Mouse (Mus musculus): ENCODE data around the gene Tcaim.
"Not testable (repeated sequence)": the region's sequence is repeated elsewhere in the genome, so short reads cannot be mapped to it uniquely, and the experiment has no call there.

Tcaim gene

DNA sequence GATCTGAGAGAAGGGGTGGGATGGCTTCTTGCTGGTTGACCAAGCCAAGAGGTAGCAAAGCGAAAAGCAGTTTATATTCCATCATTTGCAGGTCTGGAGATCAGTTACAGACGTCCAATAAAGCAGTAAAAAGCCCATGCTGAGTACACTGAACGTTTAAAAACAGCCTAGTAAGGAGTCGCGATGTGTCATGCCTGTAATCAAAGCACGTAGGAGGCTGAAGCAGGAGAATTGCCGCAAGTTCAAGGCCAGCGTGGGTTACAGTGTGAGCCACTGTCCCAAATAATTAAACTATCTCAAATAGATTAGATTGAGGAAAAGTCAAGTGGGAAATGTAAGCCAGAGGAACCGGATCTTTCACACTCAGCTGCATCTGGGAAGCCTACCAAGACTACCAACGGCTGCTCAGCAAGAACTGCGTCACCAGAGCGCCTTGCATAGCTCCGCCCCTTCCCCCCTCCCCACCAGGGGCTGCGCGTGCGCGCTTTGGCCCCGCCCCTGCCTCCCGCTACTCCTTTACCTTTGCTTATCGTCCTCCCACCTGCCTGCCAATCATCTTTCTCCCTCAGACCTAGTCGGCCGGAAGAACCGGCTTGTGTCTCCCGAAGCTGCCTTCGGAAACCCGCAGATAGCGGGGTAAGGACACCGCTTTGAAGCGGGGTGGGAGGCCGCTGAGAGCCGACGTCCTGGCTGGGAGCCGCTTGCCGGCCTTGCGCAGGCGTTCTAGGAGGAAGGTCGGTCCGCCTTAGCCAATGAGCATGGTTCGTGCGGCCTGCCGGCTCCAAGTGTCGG, at the start of gene Tcaim:
Tcaim (plus strand) TSS at position 487 of the 792 bp plus-strand sequence.
- peak; percentile 92 for DNase-seq

DNA sequence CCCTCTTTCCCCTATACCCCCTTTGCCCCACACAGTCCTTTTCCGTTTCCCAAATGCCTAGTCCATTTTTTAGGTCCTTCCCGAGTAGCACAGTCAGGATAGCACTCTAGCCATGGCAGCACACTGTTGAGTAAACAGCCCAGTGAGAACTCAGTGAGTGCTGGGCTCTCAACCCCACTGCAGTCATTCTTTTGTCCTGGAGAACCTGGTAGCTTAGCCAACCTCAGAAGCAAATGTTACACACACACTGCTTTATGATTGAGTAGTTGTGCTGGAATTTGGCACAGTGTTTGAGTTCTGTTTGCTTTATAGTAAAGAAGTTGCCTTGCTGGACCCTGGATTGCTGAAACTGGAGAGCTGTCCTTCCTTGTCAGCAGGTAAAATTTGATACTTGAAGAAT, 47.7 kb upstream of the Tcaim start:
- DNase-seq = no peak

DNA sequence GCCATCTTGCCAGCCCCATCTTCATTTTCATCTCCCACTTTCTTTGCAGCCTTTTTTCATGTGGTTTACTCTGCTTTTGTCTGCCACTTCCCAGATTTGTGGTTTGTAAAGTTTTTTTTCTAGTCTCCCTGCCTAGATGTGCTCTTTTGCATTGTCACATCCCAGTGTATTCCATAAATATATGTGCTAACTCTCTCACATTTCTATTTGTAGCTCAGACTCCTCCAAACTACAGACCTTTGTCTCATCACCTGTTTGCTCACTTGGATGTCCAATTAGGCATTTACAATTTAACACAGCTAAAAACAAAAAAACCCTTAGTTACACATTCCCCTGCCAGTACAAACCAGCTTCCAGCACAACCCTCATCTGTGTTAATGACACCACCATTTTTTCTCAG, 45.2 kb upstream of the Tcaim start:
- no peak for DNase-seq

DNA sequence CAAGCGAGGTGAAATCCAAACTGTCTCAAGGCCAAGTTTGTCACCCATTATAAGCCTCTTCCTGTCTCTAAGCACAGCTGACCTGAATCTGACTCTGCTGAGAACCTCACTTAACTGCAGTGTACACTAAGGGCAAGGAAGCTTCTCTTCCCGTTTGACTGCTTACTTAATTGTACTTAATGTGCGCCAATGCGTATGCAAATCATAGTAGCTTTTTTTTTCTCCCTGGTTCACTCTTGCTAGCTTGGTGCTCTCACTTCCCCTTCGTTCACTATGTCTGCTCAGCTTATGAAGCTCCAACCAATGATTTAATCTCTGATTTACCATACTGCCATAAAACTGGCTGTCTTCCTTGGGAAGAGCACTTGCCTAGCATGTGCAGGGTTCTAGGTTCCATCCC, 20.1 kb upstream of the Tcaim start:
- DNase-seq = no peak

DNA sequence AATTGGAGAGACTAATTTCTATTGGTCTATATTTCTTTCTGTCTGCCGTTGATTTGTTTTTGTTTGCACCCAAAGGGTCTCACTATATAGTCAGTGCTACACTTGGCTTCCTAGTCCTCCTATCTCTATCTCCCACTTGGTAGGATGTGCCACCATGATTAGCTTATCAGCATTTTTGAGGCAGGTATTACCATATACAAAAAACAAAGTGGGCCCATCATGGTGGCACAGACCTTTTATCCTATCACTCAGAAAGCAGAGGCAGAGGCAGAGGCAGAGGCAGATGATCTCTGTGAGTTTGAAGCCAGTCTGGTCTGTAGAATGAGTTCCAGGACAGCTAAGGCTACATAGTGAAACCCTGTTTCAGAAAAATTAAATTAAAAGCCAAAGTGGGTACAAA, 18.8 kb upstream of the Tcaim start:
- DNase-seq = no peak

DNA sequence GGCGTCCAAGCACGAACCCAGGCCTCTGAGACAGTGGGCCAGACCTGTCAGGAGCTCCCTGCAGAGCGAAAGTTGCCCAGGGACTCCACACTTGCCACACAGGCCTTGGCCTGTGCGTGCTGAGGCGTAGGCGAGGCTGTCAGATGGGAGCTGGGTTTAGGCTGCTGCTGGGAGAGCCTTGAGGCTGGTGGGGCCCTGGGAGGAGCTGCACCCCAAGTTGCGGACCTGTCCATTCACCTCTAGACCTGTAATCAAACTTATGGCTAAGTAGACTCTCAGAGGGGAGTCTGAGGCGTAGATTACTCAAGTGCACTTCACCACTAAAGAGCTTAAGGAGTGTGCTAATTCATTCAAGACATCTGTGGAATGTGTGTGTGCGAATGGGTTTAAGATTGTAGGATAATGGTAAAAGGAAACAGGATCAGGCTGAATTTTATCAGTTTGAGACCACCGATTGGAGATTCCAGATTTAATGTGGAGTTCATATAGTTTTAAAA, 554 bp downstream of the Tcaim start:
- DNase-seq = no peak

DNA sequence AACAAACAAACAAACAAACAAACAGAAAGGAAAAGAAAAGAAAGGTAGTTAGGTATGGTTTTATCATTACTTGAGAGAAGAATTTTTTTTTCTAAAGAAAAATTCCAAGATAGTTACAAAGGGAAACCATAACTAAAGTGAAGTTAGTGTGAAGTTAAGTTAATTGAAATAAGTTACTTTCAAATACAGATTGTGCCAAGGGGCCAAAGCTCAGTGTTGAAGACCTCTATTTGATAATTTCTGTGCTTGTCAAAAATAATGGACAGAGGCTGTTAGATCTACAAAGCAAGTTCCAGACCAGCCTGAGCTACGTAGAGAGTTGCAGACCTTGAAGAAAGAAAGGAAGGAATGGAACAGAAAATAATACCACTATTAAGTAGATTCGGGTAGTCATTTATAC, 1.8 kb downstream of the Tcaim start:
- no peak for DNase-seq

DNA sequence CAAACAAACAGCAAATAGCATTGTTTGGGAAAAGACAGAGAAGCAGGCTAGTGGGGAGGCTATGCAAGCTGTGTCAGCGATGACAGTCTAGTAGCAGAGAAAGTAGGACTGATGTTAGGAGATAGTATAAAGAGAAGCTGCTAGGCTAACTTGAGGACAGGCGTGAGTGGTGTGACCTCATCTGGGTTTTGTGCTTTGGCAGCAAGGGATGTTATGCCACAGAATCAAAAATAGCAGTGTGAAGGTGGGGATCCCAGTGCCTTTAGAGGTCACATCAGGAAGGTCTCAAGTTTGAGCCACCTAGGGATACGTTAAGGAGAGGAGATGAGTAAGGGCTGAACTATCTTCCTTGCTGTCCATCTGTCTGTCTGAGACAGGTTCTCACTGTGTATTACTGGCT, 4.9 kb downstream of the Tcaim start:
- DNase-seq = no peak

DNA sequence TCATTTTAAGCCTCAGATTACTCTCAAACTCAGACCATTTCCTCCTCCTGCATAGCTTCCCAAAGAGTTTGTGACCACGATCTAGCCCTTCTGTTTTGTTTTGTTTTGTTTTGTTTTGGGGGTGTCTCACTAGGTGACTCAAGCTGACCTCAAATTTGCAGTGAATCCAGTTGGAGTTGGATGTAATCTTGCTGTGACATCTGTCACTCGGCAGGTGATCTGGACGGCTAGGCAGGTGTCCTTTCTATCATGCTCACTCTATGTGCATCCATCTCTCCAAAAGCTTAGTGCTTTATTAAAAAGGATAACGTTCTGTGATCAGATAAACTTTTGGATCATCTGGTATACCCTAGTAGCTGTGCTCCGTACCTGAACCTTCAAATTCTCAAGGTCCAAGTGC, 7.0 kb downstream of the Tcaim start:
- no peak for DNase-seq

DNA sequence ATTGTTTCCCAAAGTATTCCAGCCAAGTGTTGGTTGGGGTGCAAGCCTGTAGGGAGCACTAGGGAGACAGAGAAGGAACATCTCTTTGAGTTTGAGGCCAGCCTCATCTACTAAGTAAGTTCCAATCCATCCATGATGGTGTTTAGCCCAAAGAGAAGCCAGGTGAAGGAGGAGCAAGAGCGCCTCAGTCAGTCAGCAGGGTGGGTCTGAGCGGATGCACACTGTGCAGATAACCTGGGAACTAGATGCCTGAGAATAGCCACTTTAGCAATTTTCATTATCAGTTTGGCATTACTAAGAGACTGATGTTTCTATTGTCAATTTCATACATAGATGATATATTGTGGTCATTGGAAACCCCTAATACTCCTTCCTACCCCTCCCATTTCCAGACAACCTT, 9.4 kb downstream of the Tcaim start:
- DNase-seq = no peak

DNA sequence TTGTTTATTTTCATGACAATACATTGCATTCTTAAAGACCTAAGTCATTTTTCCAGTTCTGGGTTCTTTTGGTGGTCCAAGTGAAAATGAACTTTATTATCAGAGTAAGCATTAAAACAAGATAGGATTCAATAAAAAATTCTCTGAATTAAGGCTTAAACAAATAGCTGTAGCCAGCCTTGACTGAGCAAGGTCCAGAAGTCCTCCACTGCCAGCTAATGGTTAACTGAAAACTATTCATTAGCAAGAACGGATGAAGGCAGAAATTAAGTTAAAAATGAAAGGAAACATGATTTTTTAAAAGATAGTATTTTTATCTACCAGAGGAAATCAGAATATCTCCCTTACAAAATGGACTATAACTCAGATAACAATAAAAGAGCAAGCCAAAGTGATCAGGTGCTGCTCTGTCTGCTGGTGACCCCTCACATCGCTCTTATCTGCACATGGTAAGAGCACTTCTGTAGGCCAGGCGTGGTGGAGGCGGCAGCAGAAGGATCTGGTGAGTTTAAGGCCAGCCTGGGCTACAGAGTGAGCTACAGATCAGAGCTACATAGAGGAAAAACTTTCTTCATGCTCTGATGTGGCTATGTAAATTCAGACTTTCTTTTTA, 10.0 kb downstream of the Tcaim start:
- no peak for DNase-seq

DNA sequence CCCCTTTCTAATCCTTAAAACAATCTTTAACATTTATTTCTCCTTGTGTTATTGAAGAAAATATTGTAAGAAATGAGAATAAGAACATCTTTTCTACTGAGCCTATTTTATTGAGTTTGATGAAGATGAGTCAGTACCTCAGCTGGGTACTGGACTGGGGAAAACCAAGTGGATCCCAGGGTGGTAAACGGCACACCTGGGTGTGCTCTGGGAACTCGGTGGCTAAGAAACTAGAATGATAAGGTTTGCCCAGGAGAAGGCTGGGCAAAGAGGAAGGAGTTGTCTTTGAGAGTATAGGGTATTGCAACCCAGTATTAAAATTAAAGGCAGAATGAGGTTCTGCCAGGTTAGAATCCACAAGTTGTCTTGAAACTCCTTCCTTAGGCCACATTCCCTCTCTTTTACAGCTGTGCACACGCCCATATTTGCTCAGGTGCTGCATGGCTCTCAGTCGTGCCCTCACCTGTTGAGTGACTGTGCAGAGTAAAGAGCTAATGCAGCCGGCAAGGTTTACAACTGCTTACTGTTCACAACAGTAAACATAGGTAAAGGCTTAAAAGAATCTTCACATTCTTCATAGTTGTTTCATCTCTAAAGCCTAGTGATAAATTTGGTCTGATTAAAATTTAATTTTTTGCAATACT, 18.2 kb downstream of the Tcaim start:
- DNase-seq = no peak

DNA sequence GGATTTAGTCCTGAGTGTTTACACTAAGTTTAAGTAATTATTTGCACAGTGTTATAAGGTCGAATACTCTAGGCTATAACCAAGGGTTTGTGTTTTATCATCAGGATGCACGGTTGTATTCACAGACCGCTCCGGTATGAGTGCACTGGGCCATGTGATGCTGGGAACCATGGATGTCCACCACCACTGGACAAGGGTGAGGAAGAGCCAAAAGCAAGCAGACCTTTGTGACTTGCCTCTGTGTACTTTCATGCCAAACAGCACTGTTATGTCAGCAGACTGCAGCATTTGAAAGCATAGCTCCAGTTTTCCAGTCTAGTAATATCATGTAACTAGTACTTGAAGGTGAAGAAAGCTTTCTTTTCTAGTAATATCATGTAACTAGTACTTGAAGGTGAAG, 21.4 kb downstream of the Tcaim start:
- DNase-seq = no peak

DNA sequence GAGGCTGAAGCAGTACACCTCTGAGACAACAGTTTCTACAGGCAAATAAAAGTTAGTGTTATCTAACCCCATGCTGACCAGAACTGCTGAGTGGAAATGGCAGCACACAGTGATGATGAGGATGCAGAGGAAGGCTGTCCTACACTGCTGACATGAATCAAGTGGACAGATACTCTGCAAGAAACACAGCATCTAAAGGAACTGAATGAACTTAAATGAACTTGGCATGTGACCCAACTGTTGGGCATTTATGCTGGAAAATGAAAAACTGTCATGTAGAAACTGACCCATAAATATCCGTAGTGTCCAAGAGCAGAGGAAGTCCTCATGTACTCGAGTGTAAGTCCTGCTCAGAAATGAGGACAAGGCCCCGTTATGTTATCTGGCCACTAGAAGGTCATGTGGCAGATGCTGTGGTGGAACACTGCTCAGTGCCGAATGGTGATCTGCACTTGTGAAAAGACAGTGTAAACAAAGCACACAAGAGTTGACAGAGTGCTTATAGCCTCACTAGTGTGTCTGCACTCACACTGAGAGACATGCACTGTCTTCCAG, 24.6 kb downstream of the Tcaim start:
- no peak for DNase-seq

DNA sequence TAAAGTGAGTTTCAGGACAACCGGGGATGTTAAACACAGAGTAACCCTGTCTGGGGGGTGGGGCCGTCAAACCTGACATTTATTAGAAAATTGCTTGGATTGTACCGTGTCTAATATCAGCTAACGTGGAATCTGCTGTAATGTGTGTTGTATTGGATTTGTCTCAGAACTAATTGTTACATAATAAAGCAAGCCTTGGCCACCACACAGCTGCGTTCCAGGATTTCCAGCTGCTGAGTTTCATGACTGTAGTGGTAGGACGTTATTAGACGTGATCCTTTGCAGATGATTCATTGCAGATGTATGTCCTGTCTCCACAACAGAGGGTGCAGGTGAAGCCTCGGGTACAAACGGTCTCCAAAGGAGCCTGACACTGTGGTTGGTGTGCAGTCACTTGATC, 30.8 kb downstream of the Tcaim start:
- DNase-seq = no peak

DNA sequence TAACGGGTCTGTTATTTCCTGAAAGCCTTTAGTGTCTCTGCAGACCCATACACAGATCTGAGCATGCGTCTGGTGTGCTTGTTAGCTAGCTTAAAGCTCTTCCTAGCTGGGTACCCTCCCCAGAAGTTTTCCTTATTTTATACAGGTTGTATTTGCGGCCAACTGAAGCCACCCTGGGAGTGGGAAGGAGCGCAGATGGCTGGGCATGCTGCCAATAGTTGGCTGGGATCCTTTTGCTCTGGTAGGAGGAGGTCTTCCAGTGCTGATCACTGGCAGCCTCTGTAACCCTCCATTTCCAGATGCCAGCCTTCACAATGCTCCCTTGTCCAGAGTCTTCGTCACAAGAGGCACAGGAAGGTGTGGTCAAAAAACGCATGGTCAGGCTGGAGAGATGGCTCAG, 31.5 kb downstream of the Tcaim start:
- peak; percentile 44 for DNase-seq

DNA sequence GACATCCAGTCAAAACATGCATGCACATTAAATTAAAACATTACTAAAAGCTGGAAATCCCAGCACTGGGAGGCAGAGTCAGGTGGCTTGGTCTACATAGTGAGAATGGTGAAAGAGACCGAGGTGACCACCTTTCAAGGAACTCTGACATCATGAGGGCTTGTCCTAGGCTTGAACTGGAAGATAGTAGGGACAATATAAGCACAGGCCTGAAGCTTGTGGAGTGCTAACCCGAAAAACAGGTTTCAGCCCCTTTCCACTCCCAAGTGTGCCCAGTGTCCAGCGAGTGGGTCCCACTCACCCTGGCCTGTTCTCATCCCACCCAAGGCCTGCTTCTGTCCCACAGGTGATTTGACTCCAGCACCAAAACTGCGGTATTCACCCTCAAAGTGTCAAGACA, 31.9 kb downstream of the Tcaim start:
- DNase-seq = no peak

DNA sequence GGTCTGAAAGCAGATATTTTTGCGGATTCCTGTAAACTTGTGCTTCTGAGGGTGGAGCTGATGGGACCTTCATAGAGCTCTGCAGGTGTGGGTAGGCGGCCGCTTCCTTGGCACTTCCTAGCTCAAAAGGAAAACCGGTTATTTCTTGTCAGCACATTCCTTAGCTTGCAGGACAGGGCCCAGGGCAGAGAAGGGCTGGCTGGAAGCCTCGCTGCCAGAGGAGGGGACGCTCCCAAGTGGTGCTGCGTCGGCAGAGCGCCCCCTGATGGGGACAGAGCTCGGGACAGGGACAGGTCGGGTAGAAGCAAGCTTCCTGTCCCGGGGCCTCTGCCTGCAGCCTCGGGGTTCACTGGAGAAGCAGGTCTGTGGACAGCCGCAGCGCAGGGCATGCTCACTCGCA, 32.3 kb downstream of the Tcaim start:
- peak; percentile 8 for DNase-seq

DNA sequence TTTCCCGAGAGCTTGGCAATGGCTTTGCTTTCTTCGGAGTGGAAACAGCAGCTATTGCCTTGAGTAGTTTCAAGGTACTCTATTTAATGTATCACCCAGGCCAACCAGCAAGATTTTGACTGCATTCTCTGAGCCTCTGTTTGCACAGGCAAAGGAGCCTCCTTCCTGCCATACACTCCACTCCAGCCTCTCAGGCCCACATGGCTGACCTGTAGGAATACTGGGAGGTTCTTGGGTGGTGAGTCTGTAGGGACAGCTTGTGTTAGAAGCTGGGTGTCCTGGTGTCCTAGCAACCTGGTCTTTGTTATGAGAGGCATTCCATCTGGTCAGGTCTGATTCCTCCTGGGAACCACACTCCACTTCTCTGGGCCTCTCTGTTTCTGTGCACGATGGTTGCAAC, 38.4 kb downstream of the Tcaim start, which contains the start of gene Gm35549:
Gm35549 (minus strand) TSS at position 276 of the 400 bp plus-strand sequence.
- DNase-seq = no peak

DNA sequence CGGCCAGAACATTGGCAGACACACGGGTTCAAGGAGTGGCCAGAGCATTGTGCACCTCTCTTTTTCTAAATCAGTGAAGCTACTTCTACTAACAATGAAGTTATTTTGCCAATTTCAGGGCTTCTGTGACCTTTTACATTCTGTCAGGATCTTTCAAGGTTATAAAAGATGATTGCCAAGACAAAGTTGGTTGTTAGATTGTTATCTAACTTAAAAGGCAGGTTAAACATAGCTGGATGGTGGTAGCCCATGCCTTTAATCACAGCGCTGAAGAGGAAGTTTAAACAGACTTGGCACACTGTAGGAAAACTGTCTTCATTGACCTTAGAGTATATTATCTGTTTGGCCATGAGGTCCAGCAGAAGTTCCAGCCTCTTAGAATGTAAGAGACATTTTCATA, 40.3 kb downstream of the Tcaim start:
- no peak for DNase-seq

DNA sequence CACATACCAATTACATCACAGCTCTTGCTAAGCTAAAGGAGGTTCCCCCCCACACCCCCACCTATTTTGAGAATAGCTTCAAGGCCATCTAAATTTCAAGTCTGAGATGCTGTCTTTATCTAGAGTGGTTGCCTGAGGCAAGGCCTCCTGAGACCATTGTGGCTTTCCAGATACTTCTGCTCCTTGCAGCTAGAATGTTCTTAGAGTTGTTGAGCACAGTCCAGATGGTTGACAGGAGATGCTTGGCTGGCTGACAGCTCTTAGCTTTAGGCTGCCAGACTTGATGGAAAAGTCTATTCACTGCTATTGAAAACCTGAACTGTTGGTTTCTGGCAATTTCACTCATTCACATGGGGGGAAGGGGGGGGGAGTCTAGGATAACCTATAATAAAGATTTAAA, 40.8 kb downstream of the Tcaim start:
- DNase-seq = no peak

DNA sequence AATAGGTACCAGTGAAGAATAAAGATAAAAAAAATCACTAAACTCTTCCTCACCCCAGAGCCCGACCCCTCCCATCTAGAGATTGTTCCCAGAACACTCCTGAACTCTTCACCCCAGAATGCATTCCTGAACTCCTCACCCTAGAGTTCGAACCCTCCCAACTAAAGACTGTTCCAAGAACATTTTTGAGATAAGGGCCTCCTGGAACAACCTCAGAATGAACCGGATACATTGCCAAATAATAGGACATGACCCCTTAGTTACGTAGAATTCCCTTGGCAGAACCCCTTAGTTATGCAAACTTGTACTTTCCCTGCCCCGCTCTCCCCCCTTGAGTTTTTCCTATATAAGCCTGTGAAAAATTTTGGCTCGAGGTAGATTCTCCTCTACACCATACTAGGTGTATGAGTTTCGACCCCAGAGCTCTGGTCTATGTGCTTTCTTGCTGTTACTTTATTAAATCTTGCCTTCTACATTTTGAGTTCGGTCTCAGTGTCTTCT, 42.5 kb downstream of the Tcaim start:
- DNase-seq = not testable (repeated sequence)

DNA sequence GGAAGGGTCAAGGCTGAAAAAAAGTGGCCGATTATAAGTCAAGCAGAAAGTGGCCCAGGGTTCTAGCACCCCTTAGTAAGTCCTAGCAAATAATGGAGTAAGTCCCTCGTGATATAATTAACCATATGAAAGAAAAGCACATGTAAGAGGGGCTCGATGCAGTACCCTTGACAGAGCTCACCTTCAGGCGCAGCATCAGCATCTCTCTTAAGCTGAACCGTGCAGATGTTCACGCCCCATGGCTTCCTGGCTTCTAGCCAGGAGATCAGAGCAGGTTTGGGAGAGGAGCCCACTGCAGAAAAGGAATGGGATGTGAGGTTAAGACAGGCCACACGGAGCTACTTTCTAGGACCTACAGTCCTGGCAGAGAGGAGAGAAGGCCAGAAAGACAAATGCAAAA, 49.2 kb downstream of the Tcaim start:
- DNase-seq = no peak

DNA sequence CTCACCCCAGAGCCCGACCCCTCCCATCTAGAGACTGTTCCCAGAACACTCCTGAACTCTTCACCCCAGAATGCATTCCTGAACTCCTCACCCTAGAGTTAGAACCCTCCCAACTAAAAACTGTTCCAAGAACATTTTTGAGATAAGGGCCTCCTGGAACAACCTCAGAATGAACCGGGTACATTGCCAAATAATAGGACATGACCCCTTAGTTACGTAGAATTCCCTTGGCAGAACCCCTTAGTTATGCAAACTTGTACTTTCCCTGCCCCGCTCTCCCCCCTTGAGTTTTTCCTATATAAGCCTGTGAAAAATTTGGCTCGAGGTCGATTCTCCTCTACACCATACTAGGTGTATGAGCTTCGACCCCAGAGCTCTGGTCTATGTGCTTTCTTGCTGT, 49.8 kb downstream of the Tcaim start:
- not testable (repeated sequence) for DNase-seq
